23 mouse cellular contexts compared by ENCODE assay signal in genomic region chr9:122123181-122123580, GRCm38 (mm10). TPM values are rescaled to one million over a fixed set of nuclear protein-coding genes. Genes with fewer than 3 reads are reported as not detected.
DNase-seq lines count a peak whose midpoint lies in the region; ATAC-seq and TF ChIP-seq lines count a peak whose summit lies in the region.
"Had no signal": no experiment of that assay in that cellular context is flagged by ENCODE, and none has a peak within 500 bp of the region (broad histone marks: within the 10 kb centered on the region; RNA-seq: fewer than 3 reads in every experiment).

No protein-coding gene starts in this region.

- 35% methylated on average over 5 of the region's 5 CpGs for WGBS in heart, adult 2 months
- 63% methylated on average over 5 of the region's 5 CpGs for WGBS in kidney, adult 2 months
- 72% methylated on average over 5 of the region's 5 CpGs for WGBS in kidney, embryonic 14.5 days
- WGBS in neural tube, embryonic 13.5 days, result 67% methylated on average over 5 of the region's 5 CpGs
- WGBS in intestine, embryonic 15.5 days, result 67% methylated on average over 5 of the region's 5 CpGs

- peak overlapping the region; percentile 98 for H3K27ac ChIP-seq in heart, adult 2 months
- H3K27ac ChIP-seq in kidney, adult 2 months (ENCODE audit: insufficient read depth, low read depth, low read length), result peak overlapping the region; percentile 5; the same call in 1 of the 2 replicates
- no peak overlapping the region for H3K27ac ChIP-seq in kidney, embryonic 14.5 days (ENCODE audit: low read depth, low read length)
- 0 out of 2 replicates have a peak overlapping the region, but pooled peaks have one; percentile 13 for H3K27ac ChIP-seq in neural tube, embryonic 13.5 days (replicated peaks)
- no peak overlapping the region for H3K27ac ChIP-seq in intestine, embryonic 15.5 days
- H3K27ac ChIP-seq: forebrain, embryonic 13.5 days; kidney, postnatal 0 days; lung, embryonic 15.5 days; midbrain, embryonic 13.5 days; neural tube, embryonic 15.5 days had no signal

- no peak for TF ChIP-seq EP300 in heart, adult 2 months (IDR thresholded peaks at IDR 0.05; ENCODE audit: insufficient read depth, low read depth, low read length)

- H3K27me3 ChIP-seq in heart, adult 2 months (ENCODE audit: control insufficient read depth, insufficient read depth, low read length), result no peaks in the 10 kb centered on the region
- H3K27me3 ChIP-seq in kidney, adult 2 months (replicated peaks; ENCODE audit: control insufficient read depth, insufficient read depth, low read length), result no peaks in the 10 kb centered on the region
- no peaks in the 10 kb centered on the region for H3K27me3 ChIP-seq in kidney, embryonic 14.5 days (ENCODE audit: control insufficient read depth, insufficient read depth, low read length)
- H3K27me3 ChIP-seq in neural tube, embryonic 13.5 days, result no peaks in the 10 kb centered on the region
- H3K27me3 ChIP-seq in intestine, embryonic 15.5 days (replicated peaks), result no peaks in the 10 kb centered on the region
- H3K27me3 ChIP-seq: forebrain, embryonic 13.5 days; lung, embryonic 15.5 days; midbrain, embryonic 13.5 days; neural tube, embryonic 15.5 days had no signal

- H3K9me3 ChIP-seq in kidney, embryonic 14.5 days (ENCODE audit: control insufficient read depth, low read length), result no peaks in the 10 kb centered on the region
- H3K9me3 ChIP-seq in neural tube, embryonic 13.5 days, result no peaks in the 10 kb centered on the region
- H3K9me3 ChIP-seq in intestine, embryonic 15.5 days, result no peaks in the 10 kb centered on the region
- H3K9me3 ChIP-seq: forebrain, embryonic 13.5 days; lung, embryonic 15.5 days; midbrain, embryonic 13.5 days; neural tube, embryonic 15.5 days had no signal

- H3K79me2 ChIP-seq in heart, adult 2 months (replicated peaks; ENCODE audit: control insufficient read depth, insufficient read depth, low read length), result peaks cover 18% of the 10 kb centered on the region

- H3K4me1 ChIP-seq in heart, adult 2 months (ENCODE audit: control insufficient read depth, insufficient read depth, low read length), result peaks cover 41% of the 10 kb centered on the region
- H3K4me1 ChIP-seq in kidney, adult 2 months (ENCODE audit: control insufficient read depth, insufficient read depth, low read length), result peaks cover 19% of the 10 kb centered on the region; the same call in 1 of the 2 replicates
- no peaks in the 10 kb centered on the region for H3K4me1 ChIP-seq in kidney, embryonic 14.5 days (ENCODE audit: control insufficient read depth, insufficient read depth, low read length)
- H3K4me1 ChIP-seq in neural tube, embryonic 13.5 days (replicated peaks), result peaks cover 38% of the 10 kb centered on the region
- H3K4me1 ChIP-seq in intestine, embryonic 15.5 days (replicated peaks), result peaks cover 16% of the 10 kb centered on the region

- DNase-seq in heart, adult 2 months, result no peak
- DNase-seq in heart, adult 18-20 months, result no peak
- DNase-seq in kidney, adult 2 months, result no peak
- DNase-seq in neural tube, embryonic 10.5 days (ENCODE audit: extremely low spot score, low spot score), result no peak
- DNase-seq: adrenal gland, postnatal 25 days; B cell, adult 2 months; cerebellum, adult 8-10 months; gastrocnemius, postnatal 14 days; layer of hippocampus, postnatal 36 days; right cerebral cortex, postnatal 14 days; spleen, adult 18-20 months; thymus, postnatal 36 days had no signal

- no peak for TF ChIP-seq CTCF in heart, adult 2 months (IDR thresholded peaks at IDR 0.05)
- no peak for TF ChIP-seq CTCF in kidney, adult 2 months (conservative IDR thresholded peaks at IDR 0.05; ENCODE audit: insufficient read depth, insufficient read length, low read depth, low read length)

- ATAC-seq in kidney, embryonic 14.5 days (ENCODE audit: low FRiP score, low TSS enrichment), result no peak
- ATAC-seq in neural tube, embryonic 13.5 days (ENCODE audit: low read depth), result no peak
- ATAC-seq in intestine, embryonic 15.5 days, result no peak
- ATAC-seq: forebrain, embryonic 13.5 days; hindbrain, embryonic 16.5 days; intestine, postnatal 0 days; midbrain, embryonic 13.5 days had no signal

- H3K9ac ChIP-seq in heart, adult 2 months (ENCODE audit: low read depth, low read length), result peak overlapping the region; percentile 45
- no peak overlapping the region for H3K9ac ChIP-seq in kidney, embryonic 14.5 days (ENCODE audit: low read depth, low read length)
- no peak overlapping the region for H3K9ac ChIP-seq in neural tube, embryonic 13.5 days
- no peak overlapping the region for H3K9ac ChIP-seq in intestine, embryonic 15.5 days
- H3K9ac ChIP-seq: forebrain, embryonic 13.5 days; lung, embryonic 15.5 days; midbrain, embryonic 13.5 days; neural tube, embryonic 15.5 days had no signal

- H3K4me3 ChIP-seq in heart, adult 2 months, result peak overlapping the region; percentile 92
- H3K4me3 ChIP-seq in kidney, adult 2 months (ENCODE audit: insufficient read depth, low read depth, low read length), result no peak overlapping the region
- H3K4me3 ChIP-seq in kidney, embryonic 14.5 days (ENCODE audit: low read length), result no peak overlapping the region
- H3K4me3 ChIP-seq in neural tube, embryonic 13.5 days, result no peak overlapping the region
- H3K4me3 ChIP-seq in intestine, embryonic 15.5 days (replicated peaks), result no peak overlapping the region
- H3K4me3 ChIP-seq: erythroblast, embryonic 14.5 days; forebrain, embryonic 13.5 days; lung, embryonic 15.5 days; midbrain, embryonic 13.5 days; neural tube, embryonic 15.5 days had no signal

- TF ChIP-seq POLR2A in heart, adult 2 months (IDR thresholded peaks at IDR 0.05; ENCODE audit: insufficient read depth, low read depth, low read length), result no peak
- no peak for TF ChIP-seq POLR2A in kidney, adult 2 months (IDR thresholded peaks at IDR 0.05; ENCODE audit: low read depth, low read length)

- peaks cover 55% of the 10 kb centered on the region for H3K36me3 ChIP-seq in heart, adult 2 months (ENCODE audit: control insufficient read depth, insufficient read depth, low read length)
- no peaks in the 10 kb centered on the region for H3K36me3 ChIP-seq in kidney, adult 2 months (ENCODE audit: control insufficient read depth, insufficient read depth, low read length)
- no peaks in the 10 kb centered on the region for H3K36me3 ChIP-seq in kidney, embryonic 14.5 days (ENCODE audit: control insufficient read depth, insufficient read depth, low read length)
- H3K36me3 ChIP-seq in neural tube, embryonic 13.5 days, result 0 out of 2 replicates have a peak, but pooled peaks cover 3% of the 10 kb centered on the region
- no peaks in the 10 kb centered on the region for H3K36me3 ChIP-seq in intestine, embryonic 15.5 days
- H3K36me3 ChIP-seq: lung, embryonic 15.5 days; midbrain, embryonic 13.5 days; neural tube, embryonic 15.5 days had no signal

- intact Hi-C loops in heart, adult 2 months (cut with DNase I), result loop anchor here (10.0 kb wide), 1 partner anchor 232 kb away; the partner anchor contains the start of gene Abhd5

- H3K4me2 ChIP-seq in kidney, embryonic 14.5 days (replicated peaks; ENCODE audit: low read depth, low read length), result no peak overlapping the region
- no peak overlapping the region for H3K4me2 ChIP-seq in neural tube, embryonic 13.5 days
- no peak overlapping the region for H3K4me2 ChIP-seq in intestine, embryonic 15.5 days (replicated peaks)
- H3K4me2 ChIP-seq: forebrain, embryonic 13.5 days; lung, embryonic 15.5 days; midbrain, embryonic 13.5 days; neural tube, embryonic 15.5 days had no signal

RNA-seq across cellular contexts. Expression of gene Snrk, which starts 6.1 kb away (rescaled TPM):
- 100 to 1,000 TPM; 142 to 163 TPM for total RNA-seq in heart, adult 2 months (2021)
- 68.0 and 89.8 TPM in 2 replicates for polyA plus RNA-seq in heart, adult 2 months (2012; rRNA removed)
- 100 to 1,000 TPM; 163 to 170 TPM for total RNA-seq in heart, adult 18-20 months (2021)
- polyA plus RNA-seq in kidney, adult 2 months (2012; rRNA removed), result 49.0 and 58.9 TPM in 2 replicates
- 22.5 and 41.1 TPM in 2 replicates for polyA plus RNA-seq in kidney, embryonic 14.5 days (2014; fragmentation: Nextera tagmentation; extraction: Ambion mirVana)
- polyA plus RNA-seq in neural tube, embryonic 13.5 days (2015; fragmentation: Nextera tagmentation; extraction: Ambion mirVana), result 60.2 and 62.8 TPM in 2 replicates
- polyA plus RNA-seq in intestine, embryonic 15.5 days (2015; fragmentation: Nextera tagmentation; extraction: Ambion mirVana), result 46.1 and 49.4 TPM in 2 replicates

Comparison
In these comparisons a context has a peak if more than half of its experiments do, and no peak if none do; other contexts are left out.
1. H3K27ac ChIP-seq: peak in heart, adult 2 months (single experiment), kidney, adult 2 months (single experiment) and neural tube, embryonic 13.5 days (single experiment); none in kidney, embryonic 14.5 days (single experiment) and intestine, embryonic 15.5 days (single experiment).